In genomic region chr11:80808551-80809070, GRCm38 (mm10) we compare ENCODE assay signal across 14 mouse cellular contexts. TPM values are rescaled to one million over a fixed set of nuclear protein-coding genes. Genes with fewer than 3 reads are reported as not detected.
A peak's percentile ranks its signal among the peaks of the same experiment; 100 is the strongest.
DNase-seq lines count a peak whose midpoint lies in the region; ATAC-seq lines count a peak whose summit lies in the region.
"Had no signal": no experiment of that assay in that cellular context is flagged by ENCODE, and none has a peak within 500 bp of the region (broad histone marks: within the 10 kb centered on the region; RNA-seq: fewer than 3 reads in every experiment).

No protein-coding gene starts in this region.

- 46% methylated on average over 6 of the region's 6 CpGs for WGBS in kidney, embryonic 14.5 days

- H3K9ac ChIP-seq in kidney, embryonic 14.5 days (ENCODE audit: low read depth, low read length): no peak overlapping the region
- H3K9ac ChIP-seq: forebrain, embryonic 12.5 days had no signal

- peaks cover 9% of the 10 kb centered on the region; the same call in 1 of the 2 replicates for H3K4me1 ChIP-seq in kidney, embryonic 14.5 days (ENCODE audit: control insufficient read depth, insufficient read depth, low read length)

- H3K9me3 ChIP-seq in kidney, embryonic 14.5 days (ENCODE audit: control insufficient read depth, low read length): no peaks in the 10 kb centered on the region

- H3K36me3 ChIP-seq in kidney, embryonic 14.5 days (ENCODE audit: control insufficient read depth, insufficient read depth, low read length): peaks cover 13% of the 10 kb centered on the region

- ATAC-seq in kidney, embryonic 14.5 days (ENCODE audit: low FRiP score, low TSS enrichment): no peak
- peak; percentile 66 for ATAC-seq in megakaryocyte progenitor cell, adult 5-6 weeks (replicated peaks; ENCODE audit: poor library complexity)
- no peak for ATAC-seq in inflammation-experienced regulatory T-cells, adult 6 months
- no peak for ATAC-seq in erythroid progenitor cell, adult 5-6 weeks (replicated peaks; ENCODE audit: low FRiP score, poor library complexity, severe bottlenecking)

- H3K27me3 ChIP-seq in kidney, embryonic 14.5 days (ENCODE audit: control insufficient read depth, insufficient read depth, low read length): no peaks in the 10 kb centered on the region
- H3K27me3 ChIP-seq: forebrain, embryonic 12.5 days had no signal

- H3K4me2 ChIP-seq in kidney, embryonic 14.5 days (replicated peaks; ENCODE audit: low read depth, low read length): no peak overlapping the region

- no peak overlapping the region for H3K27ac ChIP-seq in kidney, embryonic 14.5 days (ENCODE audit: low read depth, low read length)
- H3K27ac ChIP-seq: forebrain, embryonic 12.5 days had no signal

- DNase-seq in kidney, adult 8-10 months: peak; percentile 16 to 45
- peak; percentile 35 for DNase-seq in adipocyte (ENCODE audit: low spot score)
- peak; percentile 72 for DNase-seq in kidney, postnatal 14 days
- DNase-seq in gastrocnemius, postnatal 4 days (ENCODE audit: low spot score in 2 of 2): no peak
- DNase-seq: cerebellum, adult 8-10 months had no signal

- H3K4me3 ChIP-seq in kidney, embryonic 14.5 days (ENCODE audit: low read length): no peak overlapping the region
- H3K4me3 ChIP-seq: forebrain, embryonic 12.5 days had no signal

RNA-seq across cellular contexts. Expression of gene Tmem98, which starts 1.4 kb away (rescaled TPM):
- 111 and 115 TPM in 2 replicates for polyA plus RNA-seq in kidney, embryonic 14.5 days (2014; fragmentation: Nextera tagmentation; extraction: Ambion mirVana)
- total RNA-seq in megakaryocyte progenitor cell, adult 5-6 weeks (2015): 2.6 and 2.8 TPM in 2 replicates
- total RNA-seq in megakaryocyte progenitor cell, adult 5-6 weeks (2017): 1.0 and 4.2 TPM in 2 replicates
- polyA plus RNA-seq in inflammation-experienced regulatory T-cells, adult 6 months (2017; shearing (Covaris generic)): under 1 TPM in 1 of 3 experiments, not detected in 2; 0.21 TPM
- total RNA-seq in erythroid progenitor cell, adult 5-6 weeks (2015; ENCODE audit: low replicate concordance): 3.6 TPM in 1 of 2 replicates, not detected in the other
- not detected in 2 replicates for total RNA-seq in erythroid progenitor cell, adult 5-6 weeks (2017; ENCODE audit: low replicate concordance)
- total RNA-seq in gastrocnemius, postnatal 4 days (2021): 10 to 100 TPM; 13.5 to 13.7 TPM

RNA-seq across cellular contexts. Expression of gene Myo1d, which starts 28.8 kb away (rescaled TPM):
- polyA plus RNA-seq in kidney, embryonic 14.5 days (2014; fragmentation: Nextera tagmentation; extraction: Ambion mirVana): 10.7 and 16.0 TPM in 2 replicates
- 4.6 and 7.2 TPM in 2 replicates for total RNA-seq in megakaryocyte progenitor cell, adult 5-6 weeks (2015)
- 2.0 and 2.9 TPM in 2 replicates for total RNA-seq in megakaryocyte progenitor cell, adult 5-6 weeks (2017)
- polyA plus RNA-seq in inflammation-experienced regulatory T-cells, adult 6 months (2017; shearing (Covaris generic)): under 1 TPM; 0.71 to 0.86 (median 0.77) TPM
- total RNA-seq in erythroid progenitor cell, adult 5-6 weeks (2015; ENCODE audit: low replicate concordance): 33.2 and 40.7 TPM in 2 replicates
- total RNA-seq in erythroid progenitor cell, adult 5-6 weeks (2017; ENCODE audit: low replicate concordance): 21.6 and 26.4 TPM in 2 replicates
- total RNA-seq in gastrocnemius, postnatal 4 days (2021): 1 to 10 TPM; 7.4 to 8.4 TPM

RNA-seq across cellular contexts. Expression of gene Spaca3, which starts 49.6 kb away (rescaled TPM):
- polyA plus RNA-seq in kidney, embryonic 14.5 days (2014; fragmentation: Nextera tagmentation; extraction: Ambion mirVana): not detected in 2 replicates
- total RNA-seq in megakaryocyte progenitor cell, adult 5-6 weeks (2015): not detected in 2 replicates
- total RNA-seq in megakaryocyte progenitor cell, adult 5-6 weeks (2017): not detected in 2 replicates
- not detected for polyA plus RNA-seq in inflammation-experienced regulatory T-cells, adult 6 months (2017; shearing (Covaris generic))
- not detected in 2 replicates for total RNA-seq in erythroid progenitor cell, adult 5-6 weeks (2015; ENCODE audit: low replicate concordance)
- not detected in 2 replicates for total RNA-seq in erythroid progenitor cell, adult 5-6 weeks (2017; ENCODE audit: low replicate concordance)
- total RNA-seq in gastrocnemius, postnatal 4 days (2021): not detected
- total RNA-seq: ES-E14; heart, postnatal 25 days had no signal
- polyA plus RNA-seq: forebrain, embryonic 12.5 days; limb, embryonic 11.5 days; neural tube, embryonic 11.5 days had no signal

Comparison
In these comparisons a context has a peak if more than half of its experiments do, and no peak if none do; other contexts are left out.
1. DNase-seq: peak in kidney, adult 8-10 months (2 of 2), adipocyte (single experiment) and kidney, postnatal 14 days (single experiment); none in gastrocnemius, postnatal 4 days (0 of 2).